Mouse (Mus musculus) lung, postnatal 0 days (tissue): Measurements from ENCODE around the gene Tbx19.

ENCODE experiments used
- CTCF ChIP-seq: IDR thresholded peaks from 2 replicates; pipeline ENCODE4 v1.5.1; 2016; ENCODE audit warnings: antibody characterized with exemption, mild to moderate bottlenecking
- EP300 ChIP-seq: IDR thresholded peaks from 2 replicates; pipeline ENCODE4 v1.6.1; 2016; ENCODE audit warnings: antibody characterized with exemption, mild to moderate bottlenecking, control low read depth

DNA sequence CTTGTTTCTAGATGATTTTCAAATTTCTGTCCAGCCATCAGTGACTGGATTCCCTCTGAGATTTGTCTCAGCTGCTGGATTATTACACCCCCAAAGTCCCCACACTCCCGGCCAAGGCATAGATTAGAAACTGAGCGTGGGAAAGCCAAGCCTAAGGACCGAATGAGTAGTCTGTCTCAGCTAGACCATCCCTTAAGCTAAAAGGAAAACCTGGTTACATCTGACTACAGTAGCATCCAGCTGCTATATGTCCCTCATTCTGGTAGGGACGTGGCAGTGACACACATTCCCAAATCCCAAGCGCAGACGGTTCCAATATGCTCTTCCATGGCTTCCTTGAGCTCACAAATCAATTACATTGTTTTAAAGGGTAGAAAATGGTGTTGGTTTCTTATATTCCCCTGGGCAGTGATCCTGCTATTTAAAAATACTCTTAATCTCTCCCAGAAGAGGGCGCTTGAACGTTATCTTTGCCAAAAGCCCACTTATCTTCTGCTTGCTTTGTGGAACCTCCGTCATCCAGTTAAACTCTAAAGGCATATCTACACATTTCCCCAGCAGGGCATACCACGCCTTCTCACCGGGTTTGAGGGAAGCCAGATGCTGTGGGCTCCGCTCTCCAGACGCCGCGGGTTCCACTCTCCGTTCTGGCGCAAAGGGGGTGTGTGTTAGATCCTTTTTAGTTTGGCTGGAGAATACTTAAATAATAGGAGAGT lies 46.0 kb downstream of the Tbx19 start:
- TF ChIP-seq CTCF = peak; percentile 66
- no peak for TF ChIP-seq EP300
